Mouse (Mus musculus) cerebellum, postnatal 4 days (tissue): ENCODE data around the gene Elovl6.

ENCODE experiments used
- DNase-seq, 2 experiments: peaks; one replicate each; pipeline ENCODE4 v3.0.0; 2022; ENCODE audit warnings: low spot score in 2 of 2, mixed read lengths in 1 of 2

The Elovl6 gene

DNA sequence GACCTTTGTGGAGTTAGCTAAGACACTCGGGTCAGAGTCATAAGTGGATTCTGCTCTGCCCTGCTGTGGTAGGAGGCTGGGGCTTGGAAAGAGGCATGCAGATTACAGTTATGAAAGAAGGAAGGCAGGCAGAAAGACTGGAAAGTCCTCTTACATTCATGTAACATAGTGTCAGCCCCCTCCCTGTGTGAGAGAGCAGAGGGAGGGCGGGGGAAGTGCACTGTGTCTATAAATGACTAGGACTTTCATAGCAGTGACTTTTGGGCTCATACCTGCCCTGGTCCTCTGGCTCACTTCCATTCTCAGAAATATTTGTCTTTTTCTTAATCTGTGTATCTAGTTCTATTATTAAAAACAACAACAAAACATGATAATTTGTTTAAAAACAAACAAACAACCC lies 33.9 kb downstream of the Elovl6 start:
- DNase-seq: no peak

DNA sequence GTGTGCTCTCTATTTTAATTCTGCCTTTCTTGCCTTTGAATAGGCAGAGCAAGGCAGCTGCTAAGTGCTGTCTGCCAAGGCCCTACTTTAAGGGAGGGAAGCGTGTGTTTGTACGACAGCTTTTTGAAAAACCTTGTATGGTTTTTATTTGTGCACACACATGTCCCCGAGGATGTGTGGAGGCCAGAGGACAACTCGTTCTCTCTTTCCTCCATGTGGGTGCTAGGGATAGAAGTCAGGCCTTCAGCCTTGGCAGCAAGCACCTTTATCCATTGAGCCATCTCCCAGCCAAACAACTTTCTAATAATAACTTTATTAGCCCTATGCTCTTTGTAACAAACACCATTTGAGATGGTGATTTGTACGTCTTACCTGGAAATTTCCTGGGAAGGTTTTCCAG lies 34.7 kb downstream of the Elovl6 start:
- DNase-seq: no peak

DNA sequence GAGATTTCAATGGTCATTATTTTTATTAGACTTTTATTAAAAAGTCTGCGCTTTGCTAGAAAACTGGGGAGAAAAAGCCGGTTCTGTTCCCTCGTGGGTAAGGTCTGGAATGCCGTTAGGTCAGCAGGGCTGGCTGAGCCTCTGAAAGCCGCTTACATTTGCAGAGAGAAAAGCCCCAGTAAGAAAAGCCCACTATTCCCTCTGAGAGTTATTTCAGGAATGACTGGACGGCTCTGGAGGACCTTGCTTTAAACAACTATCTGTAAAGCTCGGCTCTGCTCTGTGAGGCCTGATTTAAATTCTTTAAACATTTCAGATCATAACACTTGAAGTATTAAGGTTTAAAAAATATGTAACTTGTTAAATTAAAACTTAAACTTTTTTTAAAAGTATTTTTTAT lies 36.4 kb downstream of the Elovl6 start:
- no peak for DNase-seq

DNA sequence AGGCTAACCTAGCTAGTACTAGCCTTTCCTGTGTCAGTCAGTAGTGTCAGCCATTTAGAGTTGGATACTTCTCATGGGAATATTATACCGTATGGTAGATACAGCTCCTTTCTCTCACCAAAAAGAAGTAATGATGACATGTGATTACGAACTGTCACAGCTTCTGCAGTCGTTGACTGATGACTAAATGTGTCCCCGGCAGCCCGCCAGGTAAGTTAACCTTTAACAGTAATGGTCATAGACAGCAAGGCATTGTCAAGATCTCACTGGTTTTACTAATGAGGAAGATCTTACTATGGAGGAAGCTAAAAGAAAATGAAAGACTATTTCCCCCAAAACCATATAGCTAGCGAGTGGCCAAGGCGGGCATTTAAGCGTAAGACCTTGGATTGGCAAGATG lies 38.8 kb downstream of the Elovl6 start:
- DNase-seq: no peak

DNA sequence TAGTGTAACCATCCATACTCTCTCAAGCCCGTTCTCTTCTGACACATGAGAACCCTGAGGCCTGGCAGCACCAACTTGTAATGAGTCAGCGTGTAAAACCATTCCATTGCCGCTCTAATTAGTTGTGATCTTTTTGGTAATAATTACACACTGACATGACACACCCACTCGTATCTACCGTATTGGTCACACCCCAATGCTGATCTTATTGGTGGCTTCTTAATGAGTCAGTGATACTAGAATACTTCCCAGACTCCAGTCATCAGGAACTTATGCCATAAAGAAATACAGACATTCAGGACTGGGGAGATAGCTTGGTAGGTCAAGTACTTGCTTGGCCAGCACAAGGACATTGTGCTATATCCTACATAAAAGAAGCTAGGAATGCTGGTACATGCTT lies 39.5 kb downstream of the Elovl6 start:
- DNase-seq: no peak

DNA sequence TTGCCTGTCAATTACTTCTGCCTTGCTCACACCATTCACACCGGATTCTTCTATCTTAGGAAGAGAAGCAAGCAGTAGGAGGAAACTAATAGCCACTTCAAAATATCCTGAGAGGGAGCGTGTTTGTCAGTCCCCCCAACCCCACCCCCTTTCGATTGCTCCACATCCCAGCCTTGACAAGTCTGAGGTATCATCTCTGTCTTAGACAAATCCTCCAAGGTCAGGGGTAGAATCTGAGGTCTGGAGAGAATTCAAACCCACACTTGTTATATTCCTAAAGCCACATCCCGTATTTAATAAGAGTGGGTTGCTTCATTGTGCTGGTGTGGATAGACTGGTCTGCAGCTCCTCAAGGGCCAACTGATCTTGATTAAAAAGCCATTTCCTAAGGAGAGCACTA lies 40.8 kb downstream of the Elovl6 start:
- DNase-seq: no peak

DNA sequence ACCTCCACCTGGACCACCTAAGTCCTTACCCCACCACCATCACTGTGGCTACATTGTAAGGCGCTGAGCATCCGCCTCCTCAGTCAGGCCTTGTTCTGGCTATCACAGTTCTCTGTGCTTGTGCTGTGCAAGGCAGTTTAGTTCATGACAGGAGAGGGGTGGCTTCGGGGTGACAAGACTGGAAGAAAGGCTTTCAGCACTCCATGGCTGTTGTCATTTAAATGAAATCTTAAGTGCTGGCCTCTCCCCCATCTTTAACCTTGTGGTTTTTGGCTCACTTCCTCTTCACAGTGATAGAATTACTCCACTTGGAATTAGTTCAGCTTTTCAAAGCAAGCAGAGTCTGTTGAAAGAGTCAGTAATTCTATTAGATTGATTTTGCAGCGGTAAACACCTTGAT lies 41.5 kb downstream of the Elovl6 start:
- DNase-seq: no peak

DNA sequence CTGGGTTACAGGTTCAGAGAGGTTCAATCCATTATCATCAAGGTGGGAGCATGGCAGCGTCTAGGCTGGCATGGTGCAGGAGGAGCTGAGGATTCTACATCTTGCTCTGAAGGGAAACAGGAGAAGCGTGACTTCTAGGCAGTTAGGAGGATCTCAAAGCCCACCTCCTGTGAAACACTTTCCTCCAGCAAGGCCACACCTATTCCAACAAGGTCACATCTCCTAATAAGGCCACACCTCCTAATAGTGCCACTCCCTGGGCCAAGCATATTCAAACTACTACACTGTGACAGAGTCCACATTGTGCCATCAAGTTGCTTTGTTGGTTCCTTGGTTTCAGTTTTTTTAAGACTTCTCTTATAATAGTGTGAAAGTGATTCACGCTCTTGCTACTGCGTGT lies 42.9 kb downstream of the Elovl6 start:
- DNase-seq: no peak

DNA sequence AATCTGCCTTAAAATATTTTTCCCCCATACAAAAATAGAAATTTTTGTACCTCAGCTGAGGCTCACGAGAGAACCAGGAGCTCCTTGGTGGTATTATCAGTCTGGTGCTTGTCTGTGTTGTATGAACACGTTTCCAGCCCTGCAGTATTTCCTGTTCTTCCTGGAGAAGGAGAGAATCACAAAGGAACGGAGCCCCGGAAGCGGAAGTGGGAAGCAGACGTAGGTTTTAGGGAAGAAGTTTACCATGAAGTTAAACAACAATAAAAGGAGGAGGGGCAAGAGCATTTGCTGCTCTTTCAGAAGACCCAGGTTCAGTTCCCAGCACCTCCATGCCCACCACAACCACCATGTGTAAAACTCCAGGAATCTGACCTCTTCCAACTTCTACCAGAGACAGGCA lies 44.4 kb downstream of the Elovl6 start:
- DNase-seq: no peak

DNA sequence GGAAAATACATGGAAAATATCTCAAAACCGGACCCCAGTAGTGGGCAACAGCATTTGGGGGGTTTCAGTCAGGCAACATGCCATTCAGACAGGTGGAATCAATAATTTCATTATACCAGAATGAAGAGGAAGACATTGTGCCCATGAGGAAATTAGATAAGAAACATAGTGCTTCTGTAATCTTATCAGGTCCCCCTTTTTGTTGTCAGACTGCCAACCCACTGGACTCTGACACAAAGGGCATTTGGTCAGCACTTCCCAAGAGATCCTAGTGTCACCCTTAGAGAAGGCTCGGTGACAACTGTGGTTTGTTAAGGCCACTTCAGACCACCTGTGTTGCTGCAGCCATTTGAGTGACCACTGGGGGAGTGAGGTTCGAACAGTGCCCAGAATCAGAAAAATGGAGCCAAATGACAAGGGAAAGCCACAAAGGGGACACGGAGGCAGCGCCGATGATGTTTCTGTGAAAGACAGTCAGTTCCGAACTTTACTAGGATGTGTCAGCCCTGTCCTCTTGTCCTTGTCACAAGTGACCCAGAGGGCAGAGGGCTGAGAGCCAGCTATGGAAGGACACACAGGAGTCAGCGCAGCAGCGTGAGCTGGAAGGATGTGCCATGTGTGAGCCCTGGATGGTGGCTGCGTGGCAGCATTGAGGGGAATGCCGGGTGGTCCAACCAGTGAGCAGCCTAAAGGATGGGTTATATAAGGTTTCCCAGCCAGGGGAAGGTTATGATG lies 46.8 kb downstream of the Elovl6 start:
- no peak for DNase-seq

DNA sequence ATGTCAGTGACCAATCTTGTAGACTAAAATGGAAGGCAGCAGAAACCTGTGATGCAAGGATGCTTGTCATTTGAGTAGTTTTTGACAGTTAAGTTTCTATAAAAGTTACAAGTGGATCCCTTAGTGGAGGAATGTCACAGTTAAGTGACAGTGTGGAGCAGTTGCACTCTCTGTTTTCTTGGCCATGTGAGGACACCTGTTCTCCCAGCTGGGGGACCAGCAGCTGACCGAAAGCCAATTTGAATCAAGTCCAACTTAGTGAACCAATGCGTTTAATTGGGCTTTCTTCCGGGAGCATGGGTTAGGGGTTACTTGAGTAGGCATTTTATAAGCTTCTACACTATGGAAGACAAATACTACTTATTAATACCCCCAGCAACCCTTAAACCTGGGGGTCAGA lies 48.9 kb downstream of the Elovl6 start:
- DNase-seq: no peak

DNA sequence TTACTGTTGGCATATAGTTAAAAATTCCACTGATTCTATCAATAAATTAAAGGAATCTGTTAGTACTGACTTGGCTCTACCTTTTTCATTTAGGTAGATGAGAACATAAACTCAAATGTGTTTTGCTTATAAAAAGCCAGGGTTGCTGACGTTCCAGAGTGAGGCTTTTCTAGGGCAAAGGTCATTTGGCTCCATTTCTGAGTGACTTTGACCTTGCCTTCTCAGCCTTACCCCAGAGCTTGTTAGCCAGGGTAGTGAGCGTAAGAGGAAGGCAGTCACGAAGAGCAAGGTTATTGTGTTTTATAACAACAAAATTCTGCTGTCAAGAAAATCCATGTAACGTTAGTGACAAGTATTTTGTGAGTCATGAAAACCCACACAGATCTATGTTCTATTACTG lies 50.3 kb downstream of the Elovl6 start:
- DNase-seq: no peak

DNA sequence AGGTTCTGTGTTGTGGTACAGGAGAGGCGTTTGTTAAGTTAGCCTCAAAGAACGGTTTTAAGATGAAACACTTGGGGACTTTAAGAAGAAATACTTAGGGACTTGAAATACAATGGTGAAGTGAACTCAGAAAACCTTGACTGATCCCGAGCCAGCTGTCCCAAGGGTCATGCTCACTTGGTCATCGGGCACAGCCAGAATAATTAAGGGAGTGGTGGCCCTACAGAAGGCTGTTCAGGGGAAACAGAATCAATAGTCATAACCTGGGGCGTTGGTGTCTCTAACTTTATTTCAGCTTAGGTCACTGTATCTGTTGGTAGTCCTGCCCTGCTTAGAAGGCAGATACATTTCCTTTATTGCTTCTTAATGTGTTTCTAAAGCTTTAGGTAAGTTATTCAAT lies 51.1 kb downstream of the Elovl6 start:
- DNase-seq: no peak

DNA sequence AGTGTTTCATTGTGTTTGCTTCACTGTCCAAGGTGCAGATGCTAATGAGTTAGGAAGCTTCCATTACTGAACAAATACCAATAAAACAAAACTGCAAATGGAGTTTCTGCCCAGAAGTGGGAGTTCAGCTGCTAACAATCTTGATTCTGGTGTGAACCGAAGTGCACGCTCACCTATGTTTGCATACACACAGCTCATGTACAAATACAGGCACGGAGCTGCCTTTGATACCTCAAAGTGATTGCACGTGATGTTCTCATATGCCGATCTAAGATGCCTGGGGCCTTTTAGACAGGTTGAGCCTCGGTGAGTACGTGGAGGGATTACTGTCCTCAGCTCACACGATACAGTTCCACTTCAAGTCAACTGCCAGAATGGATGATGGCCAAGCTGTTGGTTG lies 55.8 kb downstream of the Elovl6 start:
- DNase-seq: no peak

DNA sequence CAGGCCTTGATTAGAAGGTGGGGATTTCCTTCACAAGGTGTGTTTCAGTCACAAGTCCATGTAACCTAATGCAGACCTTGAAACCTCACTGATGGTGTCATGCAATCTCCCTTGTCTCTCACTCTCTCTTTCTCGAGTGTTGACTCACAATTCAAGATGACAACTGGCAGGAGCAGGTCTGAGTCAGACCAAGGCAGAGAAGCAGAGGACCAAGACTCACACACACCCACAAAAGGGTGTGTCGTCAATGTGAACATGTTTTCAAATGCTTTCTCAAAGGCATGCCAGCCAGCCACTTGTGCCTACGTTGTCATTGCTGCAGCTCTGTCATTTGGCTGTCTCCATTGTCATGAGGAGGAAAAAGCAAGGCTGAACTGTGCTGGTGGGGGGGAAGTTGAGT lies 56.6 kb downstream of the Elovl6 start:
- DNase-seq: no peak

DNA sequence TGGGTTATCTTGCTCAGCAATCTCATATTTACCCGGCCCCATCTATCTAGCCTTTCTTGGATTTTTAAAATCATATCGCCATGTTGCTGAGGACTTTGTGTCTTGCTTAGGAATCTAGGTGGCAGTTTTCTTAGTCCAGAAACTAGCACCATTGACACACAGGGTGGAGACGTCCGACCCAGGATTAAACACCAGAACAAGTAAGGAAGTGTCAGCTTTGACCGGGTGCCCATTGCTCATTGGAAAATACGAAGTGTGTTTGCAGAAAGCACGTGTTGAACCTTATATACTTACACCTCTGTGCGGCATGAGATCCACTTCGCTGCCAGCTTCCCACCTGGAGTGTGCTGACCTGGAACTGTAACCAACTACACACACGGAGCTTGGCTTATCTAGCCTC lies 57.5 kb downstream of the Elovl6 start:
- DNase-seq: no peak

DNA sequence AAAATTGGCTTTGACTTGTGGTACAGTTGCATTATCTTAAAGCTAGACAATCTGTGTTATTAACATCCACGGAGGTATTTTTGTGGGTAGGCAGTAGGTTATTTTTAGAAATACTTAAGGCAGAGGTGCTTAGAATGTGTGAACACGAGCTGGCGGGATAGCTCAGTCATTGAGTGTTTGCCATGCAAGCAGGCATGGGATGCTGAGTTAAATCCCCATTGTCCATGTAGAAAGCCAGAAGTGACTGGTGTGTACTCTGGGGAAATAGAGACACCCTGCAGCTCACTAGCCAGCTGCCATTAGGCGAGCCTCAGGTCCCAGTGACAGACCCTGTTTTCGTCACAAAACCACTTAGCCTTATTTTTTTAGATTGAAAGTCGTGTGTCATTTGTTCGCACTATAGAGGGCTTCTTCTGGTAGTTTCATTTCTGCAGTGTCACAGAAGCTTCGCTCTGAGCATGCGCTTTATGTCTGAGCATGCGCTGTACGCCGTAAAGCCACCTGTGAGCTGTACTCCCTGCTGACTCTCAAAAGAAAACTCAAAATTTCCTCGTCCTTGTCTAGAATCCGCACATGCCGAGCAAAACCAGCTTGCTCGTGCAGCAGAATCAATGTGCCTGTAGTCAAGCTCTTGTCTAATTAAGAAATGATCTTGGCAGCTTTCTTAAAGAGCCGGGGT lies 58.5 kb downstream of the Elovl6 start:
- DNase-seq: no peak

DNA sequence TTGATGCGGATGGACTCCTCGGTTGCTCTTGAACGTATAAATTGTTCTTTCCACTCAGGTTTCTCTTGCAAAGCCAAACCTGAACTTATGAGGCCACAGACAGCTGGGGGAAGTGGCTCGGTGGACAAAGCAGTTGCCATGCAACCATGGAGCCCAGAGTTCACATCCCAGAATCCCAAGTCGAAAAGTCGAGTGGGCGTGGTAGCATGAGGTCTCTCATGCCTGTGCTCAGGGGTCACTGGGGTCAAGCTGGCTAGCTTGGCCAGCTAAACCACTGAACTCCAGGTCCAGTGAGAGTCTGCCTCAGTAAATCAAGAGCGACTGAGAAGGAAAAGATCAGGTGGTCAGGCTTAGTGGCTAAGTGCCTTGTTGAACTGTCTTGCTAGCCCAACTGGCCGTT lies 59.1 kb downstream of the Elovl6 start:
- no peak for DNase-seq

DNA sequence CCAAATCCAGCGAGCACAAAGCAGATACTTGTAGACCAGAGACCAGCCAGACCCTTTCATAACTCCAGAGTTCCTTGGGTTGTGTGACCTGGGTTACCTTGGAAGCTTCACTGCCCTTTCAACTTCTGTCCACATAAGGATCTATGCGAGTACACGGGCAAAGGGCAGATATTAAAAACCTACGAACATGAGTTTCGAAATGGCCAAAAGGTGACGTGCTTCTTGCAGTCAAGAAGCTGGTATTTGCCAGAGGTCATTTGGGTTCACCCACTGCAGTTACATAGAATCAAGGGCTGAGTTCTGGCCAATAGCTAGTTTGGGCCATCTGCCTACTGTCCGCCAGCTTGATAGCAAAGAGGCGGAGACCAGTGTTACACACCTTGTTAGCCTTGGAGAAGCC lies 59.6 kb downstream of the Elovl6 start:
- DNase-seq: no peak

DNA sequence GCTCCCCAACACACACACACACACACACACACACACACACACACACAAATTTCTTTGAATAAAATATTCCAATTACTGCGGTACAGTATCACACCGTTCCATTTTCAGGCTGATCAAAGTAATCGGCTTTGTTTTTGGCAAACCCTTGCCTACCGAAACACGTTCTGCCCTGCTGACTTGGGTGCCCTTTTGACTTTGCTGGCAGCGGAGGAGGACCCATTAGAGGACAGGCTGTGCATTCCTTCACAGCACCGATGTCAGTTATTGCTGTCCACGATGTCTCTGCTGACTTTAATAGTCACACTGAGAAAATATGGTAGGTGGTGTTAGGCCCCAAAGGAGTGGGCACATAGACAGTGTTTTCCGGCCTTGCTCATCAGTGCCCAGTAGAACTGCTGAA lies 60.8 kb downstream of the Elovl6 start:
- DNase-seq: no peak

DNA sequence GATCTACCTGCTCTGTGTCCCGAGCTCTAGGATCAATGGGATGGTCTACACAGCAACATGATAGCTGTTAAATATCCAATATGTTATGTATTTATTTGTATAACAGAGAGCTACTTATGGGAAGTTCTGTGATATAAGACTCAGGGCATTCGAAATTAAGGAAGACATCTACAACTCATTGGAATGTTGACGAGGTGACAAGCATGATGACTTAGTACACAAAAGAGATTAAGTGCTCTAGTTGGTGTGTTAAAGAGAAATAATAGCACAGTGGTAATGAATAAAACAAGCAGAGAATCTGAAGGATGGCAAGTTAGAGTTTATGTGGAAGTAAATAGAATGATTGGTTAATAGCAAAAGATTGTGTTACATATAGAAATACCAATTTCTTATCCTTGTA lies 61.6 kb downstream of the Elovl6 start:
- DNase-seq: no peak

DNA sequence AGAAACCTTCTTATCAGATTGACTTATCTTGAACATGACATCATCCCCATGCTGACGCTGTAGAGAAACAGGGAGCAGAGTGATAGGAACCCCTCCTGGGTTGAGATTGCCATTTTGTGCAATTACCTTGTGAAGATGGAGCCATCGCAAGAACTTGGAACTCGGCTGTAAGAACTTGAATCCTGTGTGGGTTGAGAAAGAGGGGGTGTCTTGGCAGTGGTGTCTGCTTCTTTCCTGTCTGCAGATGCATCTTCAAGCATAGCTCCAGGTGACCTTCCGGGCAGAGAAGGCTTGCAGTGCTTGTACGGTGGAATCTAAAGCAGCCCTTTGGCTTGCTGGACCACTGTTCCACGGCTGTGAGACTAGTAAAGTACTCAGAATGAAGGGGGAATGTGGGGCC lies 63.9 kb downstream of the Elovl6 start:
- DNase-seq: no peak

DNA sequence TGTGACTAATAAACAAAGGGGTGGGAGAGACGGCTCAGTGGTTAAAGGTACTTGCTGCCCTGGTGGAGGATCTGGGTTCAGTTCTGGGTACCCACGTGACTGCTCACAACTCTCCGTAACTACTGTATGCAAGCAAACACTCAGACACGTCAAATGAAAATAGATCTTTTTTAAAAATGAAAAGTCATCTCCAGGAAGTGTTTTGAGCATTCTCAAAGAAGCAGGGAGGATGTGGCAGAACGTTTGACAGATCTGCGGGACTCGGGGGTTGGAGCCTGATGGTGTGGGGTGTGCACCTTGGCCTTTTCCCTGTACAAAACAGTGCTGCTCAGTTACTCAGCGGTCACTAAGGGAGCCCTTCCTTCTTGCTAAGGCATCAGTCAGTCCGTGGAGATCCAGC lies 70.1 kb downstream of the Elovl6 start:
- no peak for DNase-seq

DNA sequence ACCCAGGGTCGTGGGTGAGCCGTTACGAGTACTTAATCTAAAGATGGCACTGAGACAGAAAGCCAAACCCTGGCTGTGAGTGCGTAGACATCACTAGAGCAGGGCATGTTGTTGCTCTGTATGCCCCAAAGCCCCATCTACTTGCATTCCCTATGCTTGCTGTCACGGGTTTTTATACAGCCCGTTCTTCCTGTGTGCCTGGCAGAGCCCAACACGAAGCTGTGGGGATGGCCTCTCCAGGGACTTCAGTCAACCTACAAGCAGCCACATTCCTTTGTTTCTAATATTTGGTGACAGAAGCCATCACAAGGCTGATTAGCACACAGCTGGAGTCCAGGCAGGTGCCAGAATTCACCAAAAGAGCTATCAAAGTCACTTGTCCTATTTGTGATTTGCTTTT lies 73.3 kb downstream of the Elovl6 start:
- no peak for DNase-seq
